Mouse (Mus musculus): ENCODE results near the gene Bmpr1b.

- TF ChIP-seq POLR2A (IDR thresholded peaks at IDR 0.05; ENCODE audit: low read depth, low read length) (no peak), ZKSCAN1 (IDR thresholded peaks at IDR 0.05; ENCODE audit: borderline replicate concordance, low read depth, low read length) (no peak), CHD2 (IDR thresholded peaks at IDR 0.05; ENCODE audit: low read length) (no peak), MYC (IDR thresholded peaks at IDR 0.05; ENCODE audit: low read depth, low read length) (no peak), USF2 (conservative IDR thresholded peaks at IDR 0.05; ENCODE audit: low read depth, low read length) (no peak), UBTF (IDR thresholded peaks at IDR 0.05; ENCODE audit: low read depth, low read length) (no peak)
These were observed at the start of gene Bmpr1b for GRCm38 (mm10) chr3:142168863-142169521.

Data from CH12.LX (cell line).